Comparison of ENCODE assay signal across 22 mouse cellular contexts in the genomic region with DNA sequence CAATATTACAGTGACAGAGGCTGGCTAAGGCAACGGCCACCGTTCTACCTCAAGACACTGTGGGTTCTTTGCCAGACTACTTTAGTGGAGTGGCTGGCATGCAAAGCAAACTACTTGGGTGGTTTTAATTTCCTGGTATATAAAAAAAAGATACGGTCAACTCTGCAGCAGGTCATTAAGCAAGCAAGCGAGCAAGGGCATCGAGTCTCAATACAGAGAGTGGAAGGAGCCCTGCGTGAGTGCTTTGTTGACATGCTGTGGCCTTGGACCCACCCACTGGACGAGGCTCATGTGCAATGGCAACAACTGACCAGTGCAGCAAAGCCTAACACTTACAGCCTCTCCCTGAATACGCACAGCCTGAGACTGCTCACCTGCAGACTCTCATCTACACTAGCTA. TPM values are rescaled to one million over a fixed set of nuclear protein-coding genes. Genes with fewer than 3 reads are reported as not detected.
A peak's percentile ranks its signal among the peaks of the same experiment; 100 is the strongest.
DNase-seq lines count a peak whose midpoint lies in the region; ATAC-seq and TF ChIP-seq lines count a peak whose summit lies in the region.
"Had no signal": no experiment of that assay in that cellular context is flagged by ENCODE, and none has a peak within 500 bp of the region (broad histone marks: within the 10 kb centered on the region; RNA-seq: fewer than 3 reads in every experiment).

No protein-coding gene starts in this region.

- peaks cover 44% of the 10 kb centered on the region for H3K4me1 ChIP-seq in kidney, embryonic 16.5 days (ENCODE audit: insufficient read depth, low read length)
- peaks cover 52% of the 10 kb centered on the region for H3K4me1 ChIP-seq in limb, embryonic 10.5 days
- peaks cover 5% of the 10 kb centered on the region for H3K4me1 ChIP-seq in lung, adult 2 months (ENCODE audit: control insufficient read depth, insufficient read depth, low read length)

- H3K4me3 ChIP-seq in kidney, embryonic 16.5 days (ENCODE audit: low read length) = no peak overlapping the region
- no peak overlapping the region for H3K4me3 ChIP-seq in limb, embryonic 10.5 days
- no peak overlapping the region for H3K4me3 ChIP-seq in lung, adult 2 months (replicated peaks; ENCODE audit: extremely low read depth, low read depth, low read length)
- H3K4me3 ChIP-seq: embryonic facial prominence, embryonic 13.5 days; heart, embryonic 13.5 days; intestine, embryonic 15.5 days; limb, embryonic 15.5 days; midbrain, embryonic 15.5 days; neural tube, embryonic 15.5 days had no signal

- DNase-seq in kidney, adult 9 months = no peak
- DNase-seq in limb, embryonic 10.5 days (ENCODE audit: low spot score) = no peak
- DNase-seq in lung, adult 2 months = peak; percentile 30
- peak; percentile 74 for DNase-seq in lung, postnatal 36 days
- no peak for DNase-seq in layer of hippocampus, adult 9-11 months
- no peak for DNase-seq in urinary bladder, adult 2 months (ENCODE audit: low spot score)
- DNase-seq: adrenal gland, adult 2 months; cerebellum, postnatal 14 days; gastrocnemius, postnatal 14 days; heart, adult 18-20 months; heart, postnatal 36 days; right cerebral cortex, postnatal 25 days; thymus, adult 18-20 months had no signal

- peaks cover 10% of the 10 kb centered on the region; the same call in 1 of the 2 replicates for H3K36me3 ChIP-seq in kidney, embryonic 16.5 days (ENCODE audit: insufficient read depth, low read length)
- peaks cover 17% of the 10 kb centered on the region for H3K36me3 ChIP-seq in limb, embryonic 10.5 days
- H3K36me3 ChIP-seq: intestine, embryonic 15.5 days had no signal

- H3K9me3 ChIP-seq in kidney, embryonic 16.5 days (ENCODE audit: low read length) = no peaks in the 10 kb centered on the region
- no peaks in the 10 kb centered on the region for H3K9me3 ChIP-seq in limb, embryonic 10.5 days (replicated peaks)
- H3K9me3 ChIP-seq: embryonic facial prominence, embryonic 13.5 days; heart, embryonic 13.5 days; intestine, embryonic 15.5 days; limb, embryonic 15.5 days; midbrain, embryonic 15.5 days; neural tube, embryonic 15.5 days had no signal

- H3K27ac ChIP-seq in kidney, embryonic 16.5 days (ENCODE audit: low read length) = peak overlapping the region; percentile 71
- peak overlapping the region; percentile 78; the same call in 1 of the 2 replicates for H3K27ac ChIP-seq in limb, embryonic 10.5 days
- H3K27ac ChIP-seq: heart, embryonic 13.5 days; hindbrain, embryonic 14.5 days; intestine, embryonic 15.5 days; limb, embryonic 15.5 days; midbrain, embryonic 15.5 days; neural tube, embryonic 15.5 days had no signal

- 47% methylated on average over 8 of the region's 8 CpGs for WGBS in kidney, embryonic 16.5 days
- WGBS in limb, embryonic 10.5 days = 81% methylated on average over 8 of the region's 8 CpGs
- 69% methylated on average over 8 of the region's 8 CpGs for WGBS in lung, adult 2 months

- no peak for TF ChIP-seq CTCF in lung, adult 2 months (IDR thresholded peaks at IDR 0.05; ENCODE audit: insufficient read depth, low read length)

- peak; percentile 62 for ATAC-seq in kidney, embryonic 16.5 days (ENCODE audit: low FRiP score, low TSS enrichment)
- ATAC-seq: forebrain, embryonic 14.5 days; intestine, embryonic 15.5 days; midbrain, embryonic 15.5 days had no signal

- no peak overlapping the region for H3K9ac ChIP-seq in kidney, embryonic 16.5 days (replicated peaks; ENCODE audit: low read length)
- H3K9ac ChIP-seq: embryonic facial prominence, embryonic 13.5 days; heart, embryonic 13.5 days; hindbrain, embryonic 14.5 days; intestine, embryonic 15.5 days; limb, embryonic 15.5 days; midbrain, embryonic 15.5 days; neural tube, embryonic 15.5 days had no signal

- no peaks in the 10 kb centered on the region for H3K27me3 ChIP-seq in kidney, embryonic 16.5 days (ENCODE audit: insufficient read depth, low read length)
- H3K27me3 ChIP-seq in limb, embryonic 10.5 days (ENCODE audit: low read depth, poor library complexity, severe bottlenecking) = no peaks in the 10 kb centered on the region
- H3K27me3 ChIP-seq: embryonic facial prominence, embryonic 13.5 days; heart, embryonic 13.5 days; intestine, embryonic 15.5 days; limb, embryonic 15.5 days; midbrain, embryonic 15.5 days; neural tube, embryonic 15.5 days had no signal

- no peak overlapping the region for H3K4me2 ChIP-seq in kidney, embryonic 16.5 days (replicated peaks; ENCODE audit: low read depth, low read length)
- H3K4me2 ChIP-seq: embryonic facial prominence, embryonic 13.5 days; heart, embryonic 13.5 days; hindbrain, embryonic 14.5 days; intestine, embryonic 15.5 days; limb, embryonic 15.5 days; midbrain, embryonic 15.5 days; neural tube, embryonic 15.5 days had no signal

- no peak for TF ChIP-seq POLR2A in lung, adult 2 months (IDR thresholded peaks at IDR 0.05; ENCODE audit: borderline replicate concordance, extremely low read depth, low read depth, low read length)

RNA-seq across cellular contexts. Expression of a gene that starts 27.0 kb away (rescaled TPM):
- polyA plus RNA-seq in kidney, embryonic 16.5 days (2015; fragmentation: Nextera tagmentation; extraction: Ambion mirVana) = 64.1 and 68.0 TPM in 2 replicates
- 34.2 and 35.0 TPM in 2 replicates for polyA plus RNA-seq in limb, embryonic 10.5 days (2016; fragmentation: Nextera tagmentation; extraction: Ambion mirVana)
- 17.7 and 24.9 TPM in 2 replicates for polyA plus RNA-seq in lung, adult 2 months (2012; rRNA removed)
- polyA plus RNA-seq in urinary bladder, adult 2 months (2012; rRNA removed) = 48.5 and 57.3 TPM in 2 replicates

Comparison
In these comparisons a context has a peak if more than half of its experiments do, and no peak if none do; other contexts are left out.
1. DNase-seq: peak in lung, adult 2 months (single experiment) and lung, postnatal 36 days (single experiment); none in kidney, adult 9 months (single experiment), limb, embryonic 10.5 days (single experiment), layer of hippocampus, adult 9-11 months (single experiment) and urinary bladder, adult 2 months (single experiment).